Mouse (Mus musculus) MEL (cell line): Measurements from ENCODE around the gene Tldc2.

Source experiments
- BHLHE40 ChIP-seq: IDR thresholded peaks from 2 replicates; pipeline ENCODE4 v1.6.1; 2012; ENCODE audit warnings: low read depth, mild to moderate bottlenecking, inconsistent platforms, low read length, improper control_type of control experiment, borderline replicate concordance
- CHD1 ChIP-seq: IDR thresholded peaks from 2 replicates; pipeline ENCODE4 v1.6.1; 2012; ENCODE audit warnings: low read depth, mild to moderate bottlenecking, inconsistent platforms, low read length, improper control_type of control experiment
- CHD2 ChIP-seq: IDR thresholded peaks from 2 replicates; pipeline ENCODE4 v1.6.1; 2011; ENCODE audit warnings: low read length, improper control_type of control experiment
- CTCF ChIP-seq, 3 experiments: IDR thresholded peaks in 2 of 3; conservative IDR thresholded peaks in 1 of 3; 2 replicates each; pipeline ENCODE4 v1.5.1; 2011 to 2012; ENCODE audit warnings: low read length in 3 of 3, low read depth in 2 of 3, mild to moderate bottlenecking in 2 of 3, improper control_type of control experiment in 1 of 3, inconsistent platforms in 1 of 3, mixed read lengths in 1 of 3, moderate library complexity in 1 of 3; ENCODE audit not compliant: control insufficient read depth in 1 of 3, insufficient read depth in 1 of 3, poor library complexity in 1 of 3, severe bottlenecking in 1 of 3
- EP300 ChIP-seq, 2 experiments: IDR thresholded peaks; 2 replicates each; pipeline ENCODE4 v1.6.1; 2011; ENCODE audit warnings: improper control_type of control experiment in 2 of 2, low read length in 2 of 2, low read depth in 1 of 2, mild to moderate bottlenecking in 1 of 2
- GATA1 ChIP-seq: IDR thresholded peaks from 2 replicates; pipeline ENCODE4 v1.6.1; 2011; ENCODE audit warnings: low read depth, low read length, improper control_type of control experiment
- HCFC1 ChIP-seq: IDR thresholded peaks from 2 replicates; pipeline ENCODE4 v1.6.1; 2012; ENCODE audit warnings: low read depth, mild to moderate bottlenecking, inconsistent platforms, low read length, improper control_type of control experiment, moderate library complexity
- POLR2A ChIP-seq, 2 experiments: IDR thresholded peaks; 2 replicates each; pipeline ENCODE4 v1.6.1; 2011 to 2012; ENCODE audit warnings: low read length in 2 of 2, mild to moderate bottlenecking in 2 of 2, control low read depth in 1 of 2, improper control_type of control experiment in 1 of 2, low read depth in 1 of 2, moderate library complexity in 1 of 2; ENCODE audit not compliant: control insufficient read depth in 1 of 2, insufficient read depth in 1 of 2, poor library complexity in 1 of 2
- POLR2AphosphoS2 ChIP-seq: IDR thresholded peaks from 2 replicates; pipeline ENCODE4 v1.6.1; 2011; ENCODE audit warnings: low read length, improper control_type of control experiment

DNA sequence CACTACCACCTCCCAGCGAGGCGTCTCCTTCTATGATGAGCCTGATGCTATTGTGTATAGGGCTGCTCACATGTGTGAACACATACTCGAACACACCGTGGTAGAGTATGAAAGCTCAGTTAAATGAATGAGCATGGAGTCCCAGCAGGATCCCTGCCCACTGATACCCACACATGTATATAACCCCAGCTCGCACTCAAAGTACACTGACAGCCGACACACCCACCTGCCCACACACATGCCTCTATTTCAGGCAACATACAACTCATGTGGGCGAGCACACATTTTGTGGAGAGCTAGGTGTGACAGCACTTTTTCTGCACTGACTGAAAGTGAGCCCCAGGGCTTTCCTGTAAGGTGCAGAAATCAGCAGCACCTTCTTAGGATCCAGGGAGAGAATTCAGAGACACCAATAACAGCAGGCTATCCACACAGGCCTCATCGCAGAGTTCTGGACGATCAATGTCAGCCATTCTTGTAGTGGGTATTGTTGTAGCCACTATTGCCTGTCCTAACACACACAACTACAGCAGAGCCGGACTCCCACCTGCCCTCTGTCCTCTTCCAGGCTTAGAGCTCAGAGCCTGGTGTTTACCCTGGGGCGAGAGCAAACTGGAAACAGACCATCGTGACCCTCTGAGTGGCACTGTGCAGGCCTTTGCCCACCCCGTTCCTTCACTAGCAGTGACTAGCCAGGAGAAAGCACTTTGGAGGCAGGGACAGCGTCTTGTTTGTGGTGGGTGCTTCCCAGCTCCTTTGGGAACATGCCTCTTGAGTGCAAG is 872 bp downstream of the Tldc2 start:
- TF ChIP-seq HCFC1 (no peak), CTCF (IDR thresholded peaks at IDR 0.05 in 2 of 3, conservative IDR thresholded peaks at IDR 0.05 in 1 of 3; ENCODE audit: control insufficient read depth in 1 of 3, insufficient read depth in 1 of 3, low read depth in 2 of 3, low read length in 3 of 3, poor library complexity in 1 of 3, severe bottlenecking in 1 of 3) (no peak), GATA1 (no peak), CHD2 (no peak), POLR2A (IDR thresholded peaks at IDR 0.05; ENCODE audit: control insufficient read depth in 1 of 2, insufficient read depth in 1 of 2, low read depth in 1 of 2, low read length in 2 of 2, poor library complexity in 1 of 2) (no peak), EP300 (IDR thresholded peaks at IDR 0.05; ENCODE audit: low read depth in 1 of 2, low read length in 2 of 2) (no peak), BHLHE40 (no peak), CHD1 (no peak), POLR2AphosphoS2 (no peak)
